Mouse (Mus musculus): ENCODE data around the gene Chd6. TPM values are rescaled to one million over a fixed set of nuclear protein-coding genes. Genes with fewer than 3 reads are reported as not detected.

Chd6 gene
- polyA plus RNA-seq (2015; fragmentation: Nextera tagmentation; extraction: Ambion mirVana), result 31.0 and 33.5 TPM in 2 replicates

DNA sequence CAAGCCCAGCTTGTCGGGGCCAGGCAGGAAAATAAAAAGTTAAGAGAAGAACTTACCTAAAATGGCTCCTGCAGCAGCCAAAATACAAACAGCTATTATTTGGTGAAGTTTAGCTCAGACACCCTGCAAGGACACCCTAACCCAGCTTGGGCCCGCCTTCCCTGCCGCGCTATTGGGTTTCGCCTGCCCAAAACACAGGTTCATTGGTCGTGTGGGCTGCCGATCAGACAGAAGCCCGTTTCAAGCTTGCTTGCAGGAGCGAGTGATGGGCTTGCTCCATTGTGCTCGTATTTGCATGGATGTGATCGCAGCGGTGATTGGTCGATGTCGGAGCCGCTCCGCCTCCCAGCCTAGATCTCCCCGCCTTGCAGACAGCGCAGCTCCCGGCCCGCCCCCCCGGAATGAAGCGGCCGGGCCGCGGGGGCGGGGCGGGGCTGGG, at the start of gene Chd6:
TSS of gene Chd6 (minus strand) at position 143 of the 439 bp plus-strand sequence.
- Histone ChIP-seq H3K4me3 (replicated peaks) (peak within 1 kb of the TSS; percentile 98), H3K36me3 (no peaks in the 10 kb centered on the region), H3K27ac (replicated peaks) (peak within 1 kb of the TSS; percentile 100), H3K4me2 (replicated peaks) (peak within 1 kb of the TSS; percentile 80), H3K4me1 (peaks cover 26% of the 10 kb centered on the region), H3K27me3 (no peaks in the 10 kb centered on the region), H3K9me3 (replicated peaks) (no peaks in the 10 kb centered on the region), H3K9ac (peak within 1 kb of the TSS; percentile 97)
- ATAC-seq (ENCODE audit: insufficient number of reproducible peaks, low FRiP score, low TSS enrichment, low read depth), result peak; percentile 99
- under 1% methylated on average over 23 of the region's 27 CpGs for WGBS

- 42% methylated on average over 7 of the region's 7 CpGs for WGBS
- ATAC-seq (ENCODE audit: insufficient number of reproducible peaks, low FRiP score, low TSS enrichment, low read depth), result no peak
- Histone ChIP-seq H3K9ac (no peak overlapping the region), H3K4me3 (replicated peaks) (no peak overlapping the region), H3K4me1 (no peaks in the 10 kb centered on the region), H3K27ac (replicated peaks) (no peak overlapping the region), H3K27me3 (no peaks in the 10 kb centered on the region), H3K36me3 (no peaks in the 10 kb centered on the region), H3K4me2 (replicated peaks) (no peak overlapping the region), H3K9me3 (replicated peaks) (no peaks in the 10 kb centered on the region)
These were observed 41.3 kb upstream of the Chd6 start for GRCm38 (mm10) chr2:161150004-161150842.

DNA sequence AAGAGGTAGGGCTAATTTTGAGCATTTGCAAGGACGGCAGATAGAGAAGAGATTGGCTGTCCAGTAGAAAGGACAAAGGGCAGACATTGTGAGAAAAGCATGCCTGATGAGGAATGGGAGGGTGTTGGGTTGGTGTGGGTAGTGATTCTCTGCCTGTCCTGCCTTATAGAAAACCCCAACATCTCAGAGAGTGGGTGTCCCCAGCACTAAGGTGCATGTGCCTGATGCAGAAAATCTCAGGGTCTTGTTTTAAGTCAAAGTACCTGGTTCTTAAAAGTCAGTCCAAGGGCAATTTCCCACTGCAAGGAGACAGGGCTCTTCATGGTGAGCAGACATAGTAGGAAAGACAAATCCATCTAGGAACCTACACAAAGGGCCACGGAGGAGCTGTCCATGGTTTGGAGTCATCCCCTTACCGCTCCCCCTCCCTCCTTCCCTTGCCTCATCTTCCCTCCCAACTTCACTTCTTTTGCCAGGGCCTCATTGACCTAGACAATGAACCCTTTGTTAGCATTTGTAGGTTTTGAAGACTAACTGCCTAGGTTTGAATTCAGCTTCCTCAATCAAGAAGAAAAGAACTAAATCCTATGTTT, 39.6 kb upstream of the Chd6 start:
- Histone ChIP-seq H3K4me1 (no peaks in the 10 kb centered on the region), H3K4me3 (replicated peaks) (no peak overlapping the region), H3K27ac (replicated peaks) (no peak overlapping the region), H3K36me3 (no peaks in the 10 kb centered on the region), H3K27me3 (no peaks in the 10 kb centered on the region), H3K4me2 (replicated peaks) (no peak overlapping the region), H3K9me3 (replicated peaks) (no peaks in the 10 kb centered on the region), H3K9ac (no peak overlapping the region)
- WGBS, result 57% methylated on average over 3 of the region's 3 CpGs
- no peak for ATAC-seq (ENCODE audit: insufficient number of reproducible peaks, low FRiP score, low TSS enrichment, low read depth)

- no peaks in the 10 kb centered on the region for H3K4me1 ChIP-seq
- H3K4me3 ChIP-seq (replicated peaks), result no peak overlapping the region
- no peaks in the 10 kb centered on the region for H3K9me3 ChIP-seq (replicated peaks)
- no peak overlapping the region for H3K27ac ChIP-seq (replicated peaks)
- H3K36me3 ChIP-seq, result no peaks in the 10 kb centered on the region
- ATAC-seq (ENCODE audit: insufficient number of reproducible peaks, low FRiP score, low TSS enrichment, low read depth), result no peak
- H3K27me3 ChIP-seq, result no peaks in the 10 kb centered on the region
- WGBS, result 67% methylated on average over 4 of the region's 4 CpGs
- no peak overlapping the region for H3K4me2 ChIP-seq (replicated peaks)
- no peak overlapping the region for H3K9ac ChIP-seq
These were observed 39.0 kb upstream of the Chd6 start for GRCm38 (mm10) chr2:161147656-161148427.

- Histone ChIP-seq H3K27ac (replicated peaks) (no peak overlapping the region), H3K9ac (no peak overlapping the region), H3K36me3 (no peaks in the 10 kb centered on the region), H3K4me3 (replicated peaks) (no peak overlapping the region), H3K27me3 (no peaks in the 10 kb centered on the region), H3K9me3 (replicated peaks) (no peaks in the 10 kb centered on the region), H3K4me1 (no peaks in the 10 kb centered on the region), H3K4me2 (replicated peaks) (no peak overlapping the region)
- ATAC-seq (ENCODE audit: insufficient number of reproducible peaks, low FRiP score, low TSS enrichment, low read depth), result no peak
- 75% methylated on average over 4 of the region's 4 CpGs for WGBS
These were observed 35.9 kb upstream of the Chd6 start for GRCm38 (mm10) chr2:161144799-161145198.

DNA sequence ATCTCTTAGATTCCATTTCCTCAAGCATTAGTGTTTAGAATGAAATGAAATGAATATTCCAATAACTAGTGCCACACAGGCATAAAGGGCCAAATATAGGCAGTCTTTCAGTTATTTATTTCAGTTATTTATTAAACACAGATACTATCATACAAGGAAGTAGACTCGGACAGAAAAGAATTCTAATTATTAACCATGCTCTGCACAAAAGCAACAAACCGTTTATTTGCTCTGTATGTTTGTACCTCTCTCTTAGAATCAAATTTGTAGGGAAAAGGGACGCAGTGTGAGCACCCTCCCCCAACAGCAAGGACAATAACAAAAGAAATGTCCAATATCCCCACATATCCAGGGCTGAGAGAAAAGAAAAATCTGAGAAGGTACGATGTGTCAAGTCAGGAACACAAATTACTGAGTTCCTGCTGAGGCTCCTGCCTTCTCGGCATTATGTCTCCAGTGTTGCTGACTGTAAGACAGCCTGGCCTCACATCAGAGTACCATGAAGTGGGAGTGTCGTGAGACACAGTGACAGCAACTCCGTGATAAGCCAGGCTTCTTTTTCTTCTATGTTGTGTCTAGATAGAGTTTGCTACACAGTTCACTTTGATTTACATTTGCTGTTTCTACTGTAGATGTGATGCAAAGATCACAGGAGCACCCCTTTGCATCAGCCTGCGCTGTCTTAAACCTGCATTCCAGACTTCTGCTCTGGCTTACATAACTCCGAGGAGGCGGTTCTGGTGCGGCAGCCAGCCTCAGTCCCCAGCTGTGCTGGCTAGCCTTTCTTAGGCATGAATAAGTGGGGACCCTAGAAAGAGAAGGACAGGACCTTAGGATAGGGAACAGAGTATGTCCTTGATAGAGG, 30.0 kb upstream of the Chd6 start:
- ATAC-seq (ENCODE audit: insufficient number of reproducible peaks, low FRiP score, low TSS enrichment, low read depth), result no peak
- H3K27ac ChIP-seq (replicated peaks), result no peak overlapping the region
- no peak overlapping the region for H3K4me3 ChIP-seq (replicated peaks)
- H3K4me2 ChIP-seq (replicated peaks), result no peak overlapping the region
- no peaks in the 10 kb centered on the region for H3K36me3 ChIP-seq
- no peaks in the 10 kb centered on the region for H3K27me3 ChIP-seq
- H3K4me1 ChIP-seq, result 0 out of 2 replicates have a peak, but pooled peaks cover 3% of the 10 kb centered on the region
- WGBS, result 59% methylated on average over 11 of the region's 11 CpGs
- no peaks in the 10 kb centered on the region for H3K9me3 ChIP-seq (replicated peaks)
- H3K9ac ChIP-seq, result no peak overlapping the region

DNA sequence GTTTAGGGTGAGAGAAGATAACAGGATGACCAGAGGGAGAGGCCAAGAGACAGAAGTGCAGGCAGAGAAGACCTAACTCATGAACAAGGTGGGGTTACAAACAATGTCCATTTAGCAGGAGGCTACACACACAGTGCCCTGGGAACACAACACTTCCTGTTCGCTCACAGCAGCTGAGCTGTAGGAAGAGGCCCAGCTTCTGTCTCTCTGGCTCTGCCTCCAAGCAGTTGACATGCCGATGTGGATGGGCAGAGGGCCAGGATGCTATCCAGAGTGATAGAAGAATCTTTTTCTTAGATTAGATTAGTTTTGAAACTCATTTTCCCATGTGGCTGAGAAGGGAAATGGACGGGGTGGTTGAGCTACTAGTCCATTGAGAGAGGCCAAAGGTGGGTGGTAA, 28.1 kb upstream of the Chd6 start:
- Histone ChIP-seq H3K4me1 (0 out of 2 replicates have a peak, but pooled peaks cover 3% of the 10 kb centered on the region), H3K9ac (no peak overlapping the region), H3K27ac (replicated peaks) (no peak overlapping the region), H3K27me3 (no peaks in the 10 kb centered on the region), H3K4me3 (replicated peaks) (no peak overlapping the region), H3K36me3 (no peaks in the 10 kb centered on the region), H3K4me2 (replicated peaks) (no peak overlapping the region), H3K9me3 (replicated peaks) (no peaks in the 10 kb centered on the region)
- WGBS, result 52% methylated on average over 3 of the region's 3 CpGs
- ATAC-seq (ENCODE audit: insufficient number of reproducible peaks, low FRiP score, low TSS enrichment, low read depth), result no peak

DNA sequence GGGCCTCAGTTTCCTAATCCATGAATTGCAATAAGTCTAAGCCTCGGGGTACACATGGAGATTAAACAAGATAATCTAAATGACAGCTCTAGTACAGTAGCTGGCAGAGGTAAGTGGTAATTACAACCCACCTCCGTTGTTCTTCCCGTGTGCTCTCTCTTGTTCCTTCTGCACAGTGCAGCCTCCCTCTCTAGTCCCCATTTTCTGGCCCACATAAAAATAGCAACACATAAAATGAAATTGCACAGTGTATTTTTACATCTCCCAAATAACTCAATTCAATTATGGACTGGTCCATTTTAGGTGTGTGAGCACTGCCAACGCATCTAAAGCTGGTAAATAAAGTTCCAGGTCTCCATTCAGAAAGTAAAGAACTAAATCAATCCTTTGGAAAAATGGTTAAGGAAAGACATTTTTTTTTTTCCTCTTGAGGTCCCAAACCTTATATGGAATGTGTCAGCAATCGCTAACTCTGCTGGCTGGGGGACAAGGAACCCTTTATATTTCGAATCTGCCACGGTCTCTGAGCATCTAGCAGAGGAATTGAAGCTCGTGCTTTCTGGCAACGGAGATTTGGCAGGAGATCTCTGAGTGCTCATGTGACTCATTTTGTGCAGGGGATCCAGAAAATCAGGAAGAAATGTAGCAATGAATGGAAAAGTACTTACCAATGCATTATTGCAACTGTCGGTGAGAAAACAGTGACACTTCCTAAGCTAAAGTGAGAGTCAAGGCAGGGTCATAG, 19.7 kb upstream of the Chd6 start:
- no peak overlapping the region for H3K4me2 ChIP-seq (replicated peaks)
- peak overlapping the region; percentile 39; the same call in 1 of the 2 replicates for H3K27ac ChIP-seq (replicated peaks)
- WGBS, result 35% methylated on average over 10 of the region's 10 CpGs
- no peaks in the 10 kb centered on the region for H3K9me3 ChIP-seq (replicated peaks)
- H3K4me1 ChIP-seq, result peaks cover 12% of the 10 kb centered on the region
- no peak overlapping the region for H3K9ac ChIP-seq
- H3K27me3 ChIP-seq, result no peaks in the 10 kb centered on the region
- no peak overlapping the region for H3K4me3 ChIP-seq (replicated peaks)
- no peak for ATAC-seq (ENCODE audit: insufficient number of reproducible peaks, low FRiP score, low TSS enrichment, low read depth)
- H3K36me3 ChIP-seq, result no peaks in the 10 kb centered on the region

DNA sequence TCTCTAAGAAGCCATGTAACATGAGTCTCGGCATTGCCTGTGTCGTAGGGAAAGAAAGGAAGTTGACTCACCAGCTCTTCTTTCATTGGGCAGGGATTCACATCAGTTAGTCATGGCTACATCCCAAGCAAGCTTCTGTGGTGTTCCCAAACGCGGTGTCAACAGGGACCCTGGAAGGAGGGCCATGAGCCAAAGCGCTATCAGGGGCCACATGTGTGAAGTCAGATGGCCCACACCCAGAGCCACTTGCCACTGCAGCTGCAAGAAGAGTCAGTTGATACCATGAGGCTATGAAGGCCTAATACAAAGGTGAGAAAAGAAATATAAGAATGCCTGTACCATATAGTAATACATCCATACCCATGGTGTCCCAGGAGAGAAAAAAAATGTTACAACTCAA, 3.1 kb upstream of the Chd6 start:
- Histone ChIP-seq H3K27me3 (no peaks in the 10 kb centered on the region), H3K9ac (no peak overlapping the region), H3K4me1 (peaks cover 14% of the 10 kb centered on the region), H3K4me3 (replicated peaks) (no peak overlapping the region), H3K9me3 (replicated peaks) (no peaks in the 10 kb centered on the region), H3K36me3 (no peaks in the 10 kb centered on the region), H3K4me2 (replicated peaks) (no peak overlapping the region), H3K27ac (replicated peaks) (no peak overlapping the region)
- WGBS, result 62% methylated on average over 5 of the region's 5 CpGs
- no peak for ATAC-seq (ENCODE audit: insufficient number of reproducible peaks, low FRiP score, low TSS enrichment, low read depth)

- Histone ChIP-seq H3K27me3 (no peaks in the 10 kb centered on the region), H3K4me2 (replicated peaks) (peak overlapping the region; percentile 80), H3K4me1 (peaks cover 26% of the 10 kb centered on the region), H3K9me3 (replicated peaks) (no peaks in the 10 kb centered on the region), H3K9ac (peak overlapping the region; percentile 44), H3K27ac (replicated peaks) (peak overlapping the region; percentile 72; the same call in 1 of the 2 replicates), H3K4me3 (replicated peaks) (peak overlapping the region; percentile 98), H3K36me3 (no peaks in the 10 kb centered on the region)
- no peak; the same call in 1 of the 2 replicates for ATAC-seq (ENCODE audit: insufficient number of reproducible peaks, low FRiP score, low TSS enrichment, low read depth)
- WGBS, result under 1% methylated on average over 26 of the region's 26 CpGs
These were observed 535 bp upstream of the Chd6 start for GRCm38 (mm10) chr2:161109398-161109821.
